Mouse (Mus musculus) spleen, adult 2 months (tissue): ENCODE data around the gene Il1r1.

Source experiments
- CTCF ChIP-seq: fragments of 200-500 bp; IDR thresholded peaks from 2 replicates; pipeline ENCODE4 v1.5.1; 2011; ENCODE audit warnings: mild to moderate bottlenecking, inconsistent platforms; ENCODE audit not compliant: insufficient read depth, insufficient read length, insufficient replicate concordance; ENCODE audit errors: extremely low read depth
- POLR2A ChIP-seq: fragments of 200-500 bp; IDR thresholded peaks from 2 replicates; pipeline ENCODE4 v1.6.1; 2011; ENCODE audit warnings: low read depth, low read length, inconsistent platforms

DNA sequence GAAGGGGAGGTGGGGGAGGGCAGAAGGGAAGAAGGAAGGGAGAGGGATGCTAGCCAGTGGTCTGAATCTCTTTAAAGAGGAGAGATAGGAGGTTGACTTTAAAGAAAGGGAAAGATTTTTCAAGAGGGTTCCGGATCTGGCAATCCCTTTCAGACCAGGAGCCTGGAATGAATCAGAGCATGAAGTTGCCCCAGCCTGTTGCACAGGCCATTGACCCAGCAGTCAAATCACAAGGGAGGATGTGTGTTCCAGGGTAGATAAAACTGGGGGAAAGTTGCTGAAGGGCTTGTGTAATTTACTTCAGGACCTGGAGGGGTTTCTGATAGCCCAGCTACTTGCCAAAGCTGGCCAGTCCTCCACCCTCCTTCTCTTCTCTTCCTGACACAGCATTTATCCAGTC lies 45.4 kb upstream of the Il1r1 start:
- TF ChIP-seq CTCF = no peak
- TF ChIP-seq POLR2A = no peak
